Mouse (Mus musculus): ENCODE measurements at regions not wholly inside any gene's neighbourhood (a gene's known extent, or its start where the extent isn't known, plus 50 kb on each side); places are given as distances from the start of the nearest gene placed in this dataset.

- H3K27me3 ChIP-seq (replicated peaks), result no peaks in the 10 kb centered on the region; the same call in 1 of the 2 replicates
- H3K9me3 ChIP-seq, result no peaks in the 10 kb centered on the region
- H3K27ac ChIP-seq, result no peak overlapping the region
- H3K4me1 ChIP-seq, result peaks cover 13% of the 10 kb centered on the region
- H3K36me3 ChIP-seq (replicated peaks), result no peaks in the 10 kb centered on the region
- no peak overlapping the region for H3K4me2 ChIP-seq
- ATAC-seq (replicated peaks), result no peak
- no peak overlapping the region for H3K4me3 ChIP-seq
- no peak overlapping the region for H3K9ac ChIP-seq
- 68% methylated on average over 7 of the region's 7 CpGs for WGBS
Measured at GRCm38 (mm10) chr1:90454263-90454662, 148.5 kb upstream of the Cops8 start.

GRCm38 (mm10) chr1:90457396-90457795, 145.4 kb upstream of the Cops8 start:
- Histone ChIP-seq H3K4me1 (peaks cover 13% of the 10 kb centered on the region), H3K27ac (peak overlapping the region; percentile 39), H3K27me3 (replicated peaks) (peaks cover 3% of the 10 kb centered on the region; the same call in 1 of the 2 replicates), H3K9me3 (no peaks in the 10 kb centered on the region), H3K4me2 (peak overlapping the region; percentile 32; the same call in 1 of the 2 replicates), H3K9ac (no peak overlapping the region), H3K36me3 (replicated peaks) (no peaks in the 10 kb centered on the region), H3K4me3 (no peak overlapping the region)
- 3% methylated on average over 9 of the region's 9 CpGs for WGBS
- 0 out of 2 replicates have a peak, but pooled peaks have one; percentile 65 for ATAC-seq (replicated peaks)

- no peaks in the 10 kb centered on the region for H3K9me3 ChIP-seq
- no peak overlapping the region for H3K27ac ChIP-seq
- no peak for ATAC-seq (replicated peaks)
- 28% methylated on average over 8 of the region's 8 CpGs for WGBS
- H3K9ac ChIP-seq, result no peak overlapping the region
- no peaks in the 10 kb centered on the region for H3K36me3 ChIP-seq (replicated peaks)
- H3K4me1 ChIP-seq, result peaks cover 13% of the 10 kb centered on the region
- peaks cover 3% of the 10 kb centered on the region; the same call in 1 of the 2 replicates for H3K27me3 ChIP-seq (replicated peaks)
- H3K4me3 ChIP-seq, result no peak overlapping the region
- no peak overlapping the region for H3K4me2 ChIP-seq
Measured at GRCm38 (mm10) chr1:90458176-90458575, 144.6 kb upstream of the Cops8 start.

- Histone ChIP-seq H3K4me1 (peaks cover 13% of the 10 kb centered on the region), H3K27me3 (replicated peaks) (peaks cover 3% of the 10 kb centered on the region; the same call in 1 of the 2 replicates), H3K27ac (no peak overlapping the region), H3K9me3 (no peaks in the 10 kb centered on the region), H3K4me3 (no peak overlapping the region), H3K9ac (no peak overlapping the region), H3K4me2 (no peak overlapping the region), H3K36me3 (replicated peaks) (no peaks in the 10 kb centered on the region)
- WGBS, result 94% methylated on average over 1 of the region's 1 CpGs
- ATAC-seq (replicated peaks), result no peak
Measured at GRCm38 (mm10) chr1:90461699-90462098, 141.1 kb upstream of the Cops8 start.

GRCm38 (mm10) chr1:90463302-90463701, 139.5 kb upstream of the Cops8 start:
- WGBS, result 86% methylated on average over 6 of the region's 6 CpGs
- no peaks in the 10 kb centered on the region for H3K36me3 ChIP-seq (replicated peaks)
- 0 out of 2 replicates have a peak, but pooled peaks cover 3% of the 10 kb centered on the region for H3K27me3 ChIP-seq (replicated peaks)
- peaks cover 5% of the 10 kb centered on the region for H3K4me1 ChIP-seq
- H3K4me2 ChIP-seq, result no peak overlapping the region
- H3K27ac ChIP-seq, result no peak overlapping the region
- no peak overlapping the region for H3K9ac ChIP-seq
- H3K4me3 ChIP-seq, result no peak overlapping the region
- no peak for ATAC-seq (replicated peaks)
- H3K9me3 ChIP-seq, result no peaks in the 10 kb centered on the region

- H3K4me2 ChIP-seq, result no peak overlapping the region
- H3K4me1 ChIP-seq, result 0 out of 2 replicates have a peak, but pooled peaks cover 4% of the 10 kb centered on the region
- H3K9me3 ChIP-seq, result no peaks in the 10 kb centered on the region
- H3K9ac ChIP-seq, result no peak overlapping the region
- no peak overlapping the region for H3K27ac ChIP-seq
- 71% methylated on average over 9 of the region's 9 CpGs for WGBS
- no peaks in the 10 kb centered on the region for H3K27me3 ChIP-seq (replicated peaks)
- H3K4me3 ChIP-seq, result no peak overlapping the region
- no peak for ATAC-seq (replicated peaks)
- no peaks in the 10 kb centered on the region for H3K36me3 ChIP-seq (replicated peaks)
Measured at GRCm38 (mm10) chr1:90467646-90468045, 135.1 kb upstream of the Cops8 start.

- Histone ChIP-seq H3K36me3 (replicated peaks) (no peaks in the 10 kb centered on the region), H3K9ac (no peak overlapping the region), H3K9me3 (no peaks in the 10 kb centered on the region), H3K4me3 (no peak overlapping the region), H3K27me3 (replicated peaks) (no peaks in the 10 kb centered on the region), H3K4me1 (peaks cover 17% of the 10 kb centered on the region; the same call in 1 of the 2 replicates), H3K4me2 (no peak overlapping the region), H3K27ac (no peak overlapping the region)
- 55% methylated on average over 10 of the region's 10 CpGs for WGBS
- ATAC-seq (replicated peaks), result no peak
Measured at GRCm38 (mm10) chr1:90470996-90471395, 131.8 kb upstream of the Cops8 start.

GRCm38 (mm10) chr1:90471806-90472205, 131.0 kb upstream of the Cops8 start:
- no peak for ATAC-seq (replicated peaks)

GRCm38 (mm10) chr1:90475060-90475813, 127.5 kb upstream of the Cops8 start:
- Histone ChIP-seq H3K27me3 (replicated peaks) (no peaks in the 10 kb centered on the region), H3K4me2 (no peak overlapping the region), H3K9ac (no peak overlapping the region), H3K4me3 (no peak overlapping the region), H3K27ac (peak overlapping the region; percentile 48), H3K9me3 (no peaks in the 10 kb centered on the region), H3K36me3 (replicated peaks) (no peaks in the 10 kb centered on the region), H3K4me1 (peaks cover 23% of the 10 kb centered on the region)
- 32% methylated on average over 10 of the region's 10 CpGs for WGBS
- peak; percentile 81 for ATAC-seq (replicated peaks)

More at GRCm38 (mm10) chr1:90471806-90472205, 131.0 kb upstream of the Cops8 start:
- Histone ChIP-seq H3K36me3 (replicated peaks) (no peaks in the 10 kb centered on the region), H3K9ac (no peak overlapping the region), H3K27me3 (replicated peaks) (no peaks in the 10 kb centered on the region), H3K9me3 (no peaks in the 10 kb centered on the region), H3K4me2 (no peak overlapping the region), H3K4me3 (no peak overlapping the region), H3K27ac (no peak overlapping the region), H3K4me1 (peaks cover 20% of the 10 kb centered on the region)
- whole genome bisulfite sequencing, result 91% methylated on average over 13 of the region's 13 CpGs

- H3K27ac ChIP-seq, result no peak overlapping the region
- WGBS, result 47% methylated on average over 9 of the region's 9 CpGs
- no peak overlapping the region for H3K4me2 ChIP-seq
- no peak for ATAC-seq (replicated peaks)
- no peaks in the 10 kb centered on the region for H3K9me3 ChIP-seq
- H3K27me3 ChIP-seq (replicated peaks), result no peaks in the 10 kb centered on the region
- no peak overlapping the region for H3K4me3 ChIP-seq
- no peaks in the 10 kb centered on the region for H3K36me3 ChIP-seq (replicated peaks)
- peaks cover 19% of the 10 kb centered on the region for H3K4me1 ChIP-seq
- no peak overlapping the region for H3K9ac ChIP-seq
Measured at GRCm38 (mm10) chr1:90476556-90477243, 126.1 kb upstream of the Cops8 start.

GRCm38 (mm10) chr1:90478839-90479238, 123.9 kb upstream of the Cops8 start:
- Histone ChIP-seq H3K4me1 (peaks cover 19% of the 10 kb centered on the region), H3K27ac (no peak overlapping the region), H3K4me2 (no peak overlapping the region), H3K4me3 (no peak overlapping the region), H3K36me3 (replicated peaks) (no peaks in the 10 kb centered on the region), H3K9ac (no peak overlapping the region), H3K9me3 (no peaks in the 10 kb centered on the region), H3K27me3 (replicated peaks) (no peaks in the 10 kb centered on the region)
- no peak for ATAC-seq (replicated peaks)
- 87% methylated on average over 2 of the region's 2 CpGs for WGBS

- Histone ChIP-seq H3K27me3 (replicated peaks) (no peaks in the 10 kb centered on the region), H3K9me3 (no peaks in the 10 kb centered on the region), H3K4me1 (peaks cover 6% of the 10 kb centered on the region; the same call in 1 of the 2 replicates), H3K36me3 (replicated peaks) (no peaks in the 10 kb centered on the region), H3K4me2 (no peak overlapping the region), H3K9ac (no peak overlapping the region), H3K4me3 (no peak overlapping the region), H3K27ac (no peak overlapping the region)
- no peak for ATAC-seq (replicated peaks)
- 95% methylated on average over 5 of the region's 5 CpGs for WGBS
Measured at GRCm38 (mm10) chr1:90481247-90481646, 121.5 kb upstream of the Cops8 start.
